Mouse (Mus musculus) urinary bladder, postnatal 36 days (tissue): ENCODE data around the gene Srgap1.
A peak's percentile ranks its signal among the peaks of the same experiment; 100 is the strongest.

Source experiments
- DNase-seq, 2 experiments: peaks; one replicate each; pipeline ENCODE4 v3.0.0; 2022; ENCODE audit warnings: low spot score in 2 of 2, mixed read lengths in 1 of 2

Srgap1 gene

DNA sequence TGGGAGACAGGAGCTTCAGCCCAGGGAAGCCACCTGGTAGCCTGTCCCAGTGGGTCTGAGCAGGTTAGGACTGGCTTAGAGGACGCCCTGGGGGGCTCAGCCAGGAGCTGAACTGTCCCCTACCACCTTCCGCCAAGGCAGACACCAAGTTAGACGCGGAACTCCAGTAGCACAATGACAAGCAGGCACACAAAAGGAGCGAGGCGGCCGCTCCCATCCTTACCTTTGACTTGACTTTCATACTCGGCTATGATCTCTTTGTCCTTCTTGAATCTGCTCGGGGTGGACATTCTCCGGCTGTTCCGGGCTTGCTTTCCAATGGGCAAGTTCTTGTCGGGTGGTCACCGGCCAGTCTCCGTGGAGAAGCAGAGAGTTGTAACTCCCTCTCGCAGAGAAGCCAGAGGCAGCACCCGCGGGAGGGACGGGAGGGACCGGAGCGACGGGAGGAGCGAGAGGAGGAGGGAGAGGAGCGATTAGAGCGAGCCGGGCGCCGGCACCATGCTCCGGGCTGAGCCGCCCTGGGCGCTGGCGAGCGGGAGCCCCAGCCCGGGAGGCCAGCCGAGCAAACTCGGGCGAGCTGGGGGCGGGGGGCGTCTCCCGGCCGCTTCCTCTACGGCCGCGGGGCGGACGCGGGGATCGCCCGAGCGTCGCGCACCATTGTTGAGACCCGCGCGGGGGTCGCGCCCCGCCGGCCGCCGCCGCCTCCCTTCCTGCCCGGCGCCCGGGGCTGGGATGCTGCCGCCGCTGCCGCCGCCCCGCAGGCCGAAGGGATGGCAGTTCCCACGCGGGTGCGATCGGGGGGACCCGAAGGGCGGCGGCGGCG lies at the start of gene Srgap1:
Gene Srgap1 (minus strand): TSS at position 412 of the 823 bp plus-strand sequence.
- peak; percentile 56 for DNase-seq

- no peak for DNase-seq
Observed at GRCm38 (mm10) chr10:122096462-122096979, 49.4 kb upstream of the Srgap1 start.

GRCm38 (mm10) chr10:122090472-122090871 lies 43.4 kb upstream of the Srgap1 start:
- no peak for DNase-seq

GRCm38 (mm10) chr10:122081352-122081751 lies 34.2 kb upstream of the Srgap1 start:
- DNase-seq: no peak

GRCm38 (mm10) chr10:122069153-122069552 lies 22.0 kb upstream of the Srgap1 start:
- no peak for DNase-seq

DNA sequence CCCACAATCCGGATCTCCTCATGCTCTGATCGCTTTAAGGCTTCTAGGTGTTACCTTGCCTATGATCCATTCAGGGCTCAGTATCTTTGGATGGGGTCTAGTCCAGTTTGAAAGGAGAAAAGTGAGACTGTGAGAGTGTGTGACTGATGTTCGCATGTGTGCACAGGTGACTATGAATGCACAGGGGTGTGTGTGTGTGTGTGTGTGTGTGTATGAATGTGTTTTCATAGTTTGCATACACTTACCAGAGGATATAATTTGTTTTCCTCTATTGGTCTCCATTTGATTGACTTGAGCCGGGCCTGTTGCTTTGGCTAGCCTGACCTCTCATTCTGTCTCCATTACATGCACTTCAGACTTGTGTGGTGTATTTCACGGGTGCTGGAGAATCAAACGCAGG lies 8.7 kb upstream of the Srgap1 start:
- no peak for DNase-seq

DNA sequence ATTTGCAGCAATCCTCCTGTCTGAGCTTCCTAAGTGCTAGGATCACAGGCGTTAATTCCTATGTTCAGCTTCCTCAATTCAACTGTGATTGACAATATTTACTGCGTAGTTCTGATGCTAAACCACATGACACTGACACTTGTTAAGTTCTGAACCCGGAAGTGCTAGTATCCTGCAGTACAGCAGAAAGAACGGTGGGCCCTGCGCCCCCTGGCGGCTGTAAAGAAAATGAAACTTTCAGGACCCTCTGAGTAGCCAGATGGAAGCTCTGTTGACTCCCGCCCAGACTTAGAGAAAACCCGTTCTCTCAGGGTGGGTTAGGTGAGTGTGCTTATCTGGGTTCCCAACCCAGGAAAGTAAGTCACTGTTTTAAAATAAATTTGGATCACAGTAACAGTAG lies 7.4 kb upstream of the Srgap1 start:
- peak in 1 of 2 experiments; percentile 15 for DNase-seq

- DNase-seq: peak; percentile 81 to 86
Observed at GRCm38 (mm10) chr10:122051831-122052230, 4.7 kb upstream of the Srgap1 start.

GRCm38 (mm10) chr10:122047727-122048365 lies 731 bp upstream of the Srgap1 start:
- DNase-seq: peak; percentile 69 to 85

GRCm38 (mm10) chr10:122046511-122046903 lies 608 bp downstream of the Srgap1 start:
- DNase-seq: no peak

- DNase-seq: no peak
Observed at GRCm38 (mm10) chr10:122045946-122046345, 1.2 kb downstream of the Srgap1 start.

DNA sequence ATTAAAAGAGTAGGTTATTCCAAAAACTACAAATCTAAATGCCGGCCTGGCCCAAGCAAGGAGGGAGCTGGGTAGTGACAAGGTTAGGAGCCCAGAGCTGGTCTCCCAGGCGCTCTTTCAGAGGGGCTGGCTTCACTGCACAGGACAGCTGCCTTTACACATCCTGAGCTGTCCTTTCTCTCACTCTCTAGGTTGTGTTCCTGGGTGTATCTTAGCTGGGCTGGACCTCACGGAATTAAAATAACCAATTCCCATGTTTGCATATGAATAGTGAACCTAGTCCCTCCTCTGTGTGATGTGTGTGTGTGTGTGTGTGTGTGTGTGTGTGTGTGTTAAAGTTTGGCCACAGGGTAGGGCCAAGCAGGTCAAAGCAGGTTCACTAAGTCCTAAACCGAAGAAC lies 2.2 kb downstream of the Srgap1 start:
- no peak for DNase-seq

DNA sequence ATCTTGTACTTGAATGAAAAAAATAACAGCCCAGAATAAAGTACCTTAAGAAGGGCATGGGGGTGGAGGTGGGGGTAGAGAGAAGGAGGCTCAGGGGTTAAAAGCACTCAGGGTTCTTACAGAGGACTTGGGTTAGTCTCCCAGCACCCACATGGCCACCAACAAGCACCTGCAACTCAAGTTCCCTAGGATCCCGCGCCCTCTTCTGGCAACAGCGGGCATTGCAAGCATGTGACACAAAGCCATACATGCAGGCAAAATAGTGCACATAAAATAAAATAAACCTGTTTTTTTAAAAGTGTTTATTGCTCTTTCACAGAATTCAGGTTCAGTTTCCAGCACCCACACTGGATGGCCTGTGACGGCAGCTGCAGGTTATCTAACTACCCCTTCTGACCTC lies 6.7 kb downstream of the Srgap1 start:
- DNase-seq: no peak

- no peak for DNase-seq
Observed at GRCm38 (mm10) chr10:122039566-122039965, 7.5 kb downstream of the Srgap1 start.

DNA sequence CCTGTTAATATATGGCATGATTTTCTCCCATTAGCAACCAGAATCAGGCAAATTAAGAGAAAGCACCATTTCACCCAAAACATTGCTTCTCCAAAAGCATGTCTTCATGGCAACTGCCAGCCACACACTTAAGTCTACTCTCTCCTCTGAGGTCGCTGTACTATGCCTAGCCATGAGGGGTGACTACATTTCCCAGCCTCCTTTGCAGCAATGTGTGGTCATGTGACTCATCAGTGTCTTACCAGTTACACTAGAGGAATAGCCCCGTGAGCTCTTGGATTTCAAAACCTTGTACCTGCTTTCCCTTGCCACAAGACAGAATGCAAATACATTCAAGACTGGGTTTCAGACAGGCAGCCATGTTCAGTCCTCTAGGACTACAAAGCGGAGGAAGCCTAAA lies 8.6 kb downstream of the Srgap1 start:
- no peak for DNase-seq

- no peak for DNase-seq
Observed at GRCm38 (mm10) chr10:122033271-122033670, 13.8 kb downstream of the Srgap1 start.

- no peak for DNase-seq
Observed at GRCm38 (mm10) chr10:122030420-122030819, 16.7 kb downstream of the Srgap1 start.

GRCm38 (mm10) chr10:122029738-122030137 lies 17.4 kb downstream of the Srgap1 start:
- DNase-seq: no peak

DNA sequence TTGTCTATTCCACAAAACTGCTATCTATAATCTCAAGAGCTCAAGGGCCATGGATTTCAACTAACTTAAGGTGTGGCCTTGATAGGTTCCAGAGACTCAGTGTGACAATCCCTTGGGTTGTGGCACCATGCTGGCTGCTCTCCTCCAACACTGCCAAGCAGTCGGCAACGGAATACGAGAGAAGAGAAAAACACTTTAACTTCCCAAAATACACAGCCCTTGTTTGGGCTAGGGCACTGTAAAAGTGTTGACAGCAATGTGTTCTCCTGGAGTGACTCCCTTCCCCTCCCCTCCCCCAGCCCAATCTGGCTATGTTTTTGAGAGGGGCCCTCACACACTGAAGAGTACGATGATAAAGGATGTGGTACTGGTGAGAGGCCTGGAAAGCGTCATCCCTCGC lies 21.9 kb downstream of the Srgap1 start:
- DNase-seq: no peak

GRCm38 (mm10) chr10:122020906-122021305 lies 26.2 kb downstream of the Srgap1 start:
- no peak for DNase-seq

GRCm38 (mm10) chr10:122020255-122020654 lies 26.9 kb downstream of the Srgap1 start:
- DNase-seq: no peak

DNA sequence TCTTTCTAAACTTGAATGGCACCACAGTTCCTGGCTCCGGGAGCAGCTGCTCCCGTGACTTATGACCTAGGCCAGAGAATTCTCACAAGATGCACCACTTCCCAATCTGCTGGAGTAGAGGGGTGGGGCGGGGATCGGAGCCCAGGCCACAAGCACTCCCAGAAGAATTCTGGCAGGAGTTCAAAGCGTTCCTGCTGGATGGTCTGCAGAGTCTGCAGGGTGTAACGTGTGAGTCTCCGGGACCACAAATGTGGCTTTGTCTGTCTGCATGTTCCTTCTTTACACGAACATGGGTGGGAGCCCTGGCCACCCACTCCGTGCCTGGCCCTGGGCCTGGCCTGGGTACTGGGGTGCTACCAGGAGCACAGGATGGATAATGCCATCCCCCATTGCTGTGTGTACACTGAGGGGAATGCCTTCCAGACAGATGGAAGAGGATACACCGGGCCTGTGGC lies 28.5 kb downstream of the Srgap1 start:
- DNase-seq: peak in 1 of 2 experiments; percentile 16

DNA sequence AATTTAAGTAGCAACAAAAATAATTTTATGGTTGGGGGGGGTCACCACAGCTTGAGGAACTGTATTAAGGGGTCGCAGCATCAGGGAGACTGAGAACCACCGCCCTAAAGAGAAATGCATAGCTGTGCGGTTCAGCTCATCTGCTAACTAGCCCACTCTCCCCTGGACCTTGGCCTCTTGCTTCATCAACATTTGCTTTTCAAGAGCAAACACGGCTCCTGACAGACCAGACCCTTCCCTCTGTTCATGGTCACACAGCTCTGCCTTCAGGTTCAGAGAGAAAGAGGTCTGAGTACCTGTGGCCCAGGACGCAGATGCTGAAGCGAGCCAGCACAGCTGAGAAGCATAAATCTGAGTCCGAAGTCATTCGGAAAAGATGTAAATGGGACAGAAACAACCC lies 29.4 kb downstream of the Srgap1 start:
- no peak for DNase-seq
